Mouse (Mus musculus): Measurements from ENCODE around the gene Gdf15. TPM values are rescaled to one million over a fixed set of nuclear protein-coding genes. Genes with fewer than 3 reads are reported as not detected.

Gene Gdf15
- 1.7 TPM in 1 of 2 replicates, not detected in the other for total RNA-seq (2014; rRNA removed)
- 0.25 and 0.41 TPM in 2 replicates for polyA plus RNA-seq (2015; fragmentation: Nextera tagmentation; extraction: Ambion mirVana)

GRCm38 (mm10) chr8:70632346-70632892 lies at the start of gene Gdf15:
TSS of gene Gdf15 (minus strand) at chr8:70632456.
- no peak within 1 kb of the TSS for H3K4me2 ChIP-seq (ENCODE audit: low read depth, low read length)
- H3K9me3 ChIP-seq (ENCODE audit: low read length): no peaks in the 10 kb centered on the region
- ATAC-seq (no peak), DNase-seq (ENCODE audit: low spot score) (no peak)
- H3K4me1 ChIP-seq (ENCODE audit: insufficient read depth, low read length): peaks cover 6% of the 10 kb centered on the region
- no peaks in the 10 kb centered on the region for H3K27me3 ChIP-seq (ENCODE audit: insufficient read depth, low read length)
- 83% methylated on average over 6 of the region's 6 CpGs for WGBS
- H3K36me3 ChIP-seq (ENCODE audit: insufficient read depth, low read length): no peaks in the 10 kb centered on the region
- H3K4me3 ChIP-seq (ENCODE audit: low read length): no peak within 1 kb of the TSS
- H3K27ac ChIP-seq: no peak within 1 kb of the TSS
- no peak within 1 kb of the TSS for H3K9ac ChIP-seq (replicated peaks; ENCODE audit: low read length)
- TF ChIP-seq CTCF (IDR thresholded peaks at IDR 0.05; ENCODE audit: low read depth): no peak

GRCm38 (mm10) chr8:70681410-70681809 lies 49.2 kb upstream of the Gdf15 start:
- no peak for TF ChIP-seq CTCF (IDR thresholded peaks at IDR 0.05; ENCODE audit: low read depth)
- Histone ChIP-seq H3K27ac (no peak overlapping the region), H3K27me3 (ENCODE audit: insufficient read depth, low read length) (no peaks in the 10 kb centered on the region), H3K36me3 (ENCODE audit: insufficient read depth, low read length) (0 out of 2 replicates have a peak, but pooled peaks cover 18% of the 10 kb centered on the region), H3K9me3 (ENCODE audit: low read length) (no peaks in the 10 kb centered on the region), H3K4me2 (ENCODE audit: low read depth, low read length) (no peak overlapping the region), H3K4me1 (ENCODE audit: insufficient read depth, low read length) (no peaks in the 10 kb centered on the region), H3K9ac (replicated peaks; ENCODE audit: low read length) (no peak overlapping the region), H3K4me3 (ENCODE audit: low read length) (no peak overlapping the region)
- no peak for ATAC-seq
- DNase-seq (ENCODE audit: low spot score): no peak
- WGBS: 84% methylated on average over 3 of the region's 3 CpGs

GRCm38 (mm10) chr8:70680039-70680438 lies 47.8 kb upstream of the Gdf15 start:
- no peaks in the 10 kb centered on the region for H3K9me3 ChIP-seq (ENCODE audit: low read length)
- H3K27me3 ChIP-seq (ENCODE audit: insufficient read depth, low read length): no peaks in the 10 kb centered on the region
- TF ChIP-seq CTCF (IDR thresholded peaks at IDR 0.05; ENCODE audit: low read depth): no peak
- H3K36me3 ChIP-seq (ENCODE audit: insufficient read depth, low read length): 0 out of 2 replicates have a peak, but pooled peaks cover 18% of the 10 kb centered on the region
- H3K4me3 ChIP-seq (ENCODE audit: low read length): no peak overlapping the region
- no peak overlapping the region for H3K27ac ChIP-seq
- no peaks in the 10 kb centered on the region for H3K4me1 ChIP-seq (ENCODE audit: insufficient read depth, low read length)
- no peak for ATAC-seq
- H3K9ac ChIP-seq (replicated peaks; ENCODE audit: low read length): no peak overlapping the region
- WGBS: 85% methylated on average over 3 of the region's 3 CpGs
- DNase-seq (ENCODE audit: low spot score): no peak
- H3K4me2 ChIP-seq (ENCODE audit: low read depth, low read length): no peak overlapping the region

GRCm38 (mm10) chr8:70679404-70679803 lies 47.1 kb upstream of the Gdf15 start:
- no peak overlapping the region for H3K4me2 ChIP-seq (ENCODE audit: low read depth, low read length)
- no peak for DNase-seq (ENCODE audit: low spot score)
- H3K4me3 ChIP-seq (ENCODE audit: low read length): no peak overlapping the region
- no peak overlapping the region for H3K9ac ChIP-seq (replicated peaks; ENCODE audit: low read length)
- H3K4me1 ChIP-seq (ENCODE audit: insufficient read depth, low read length): peaks cover under 1% of the 10 kb centered on the region; the same call in 1 of the 2 replicates
- no peaks in the 10 kb centered on the region for H3K9me3 ChIP-seq (ENCODE audit: low read length)
- ATAC-seq: no peak
- WGBS: 91% methylated on average over 4 of the region's 4 CpGs
- TF ChIP-seq CTCF (IDR thresholded peaks at IDR 0.05; ENCODE audit: low read depth): no peak
- H3K36me3 ChIP-seq (ENCODE audit: insufficient read depth, low read length): 0 out of 2 replicates have a peak, but pooled peaks cover 18% of the 10 kb centered on the region
- H3K27ac ChIP-seq: no peak overlapping the region
- no peaks in the 10 kb centered on the region for H3K27me3 ChIP-seq (ENCODE audit: insufficient read depth, low read length)

- no peaks in the 10 kb centered on the region for H3K27me3 ChIP-seq (ENCODE audit: insufficient read depth, low read length)
- H3K36me3 ChIP-seq (ENCODE audit: insufficient read depth, low read length): 0 out of 2 replicates have a peak, but pooled peaks cover 18% of the 10 kb centered on the region
- no peak overlapping the region for H3K4me2 ChIP-seq (ENCODE audit: low read depth, low read length)
- peaks cover 7% of the 10 kb centered on the region for H3K4me1 ChIP-seq (ENCODE audit: insufficient read depth, low read length)
- no peaks in the 10 kb centered on the region for H3K9me3 ChIP-seq (ENCODE audit: low read length)
- no peak for TF ChIP-seq CTCF (IDR thresholded peaks at IDR 0.05; ENCODE audit: low read depth)
- no peak overlapping the region for H3K9ac ChIP-seq (replicated peaks; ENCODE audit: low read length)
- no peak overlapping the region for H3K4me3 ChIP-seq (ENCODE audit: low read length)
- H3K27ac ChIP-seq: no peak overlapping the region
- no peak for ATAC-seq
- no peak for DNase-seq (ENCODE audit: low spot score)
Observed at GRCm38 (mm10) chr8:70678679-70679078, 46.4 kb upstream of the Gdf15 start.

GRCm38 (mm10) chr8:70677451-70678080 lies 45.3 kb upstream of the Gdf15 start:
- 0 out of 2 replicates have a peak, but pooled peaks cover 18% of the 10 kb centered on the region for H3K36me3 ChIP-seq (ENCODE audit: insufficient read depth, low read length)
- ATAC-seq: no peak
- H3K9me3 ChIP-seq (ENCODE audit: low read length): no peaks in the 10 kb centered on the region
- no peak overlapping the region for H3K9ac ChIP-seq (replicated peaks; ENCODE audit: low read length)
- H3K27ac ChIP-seq: no peak overlapping the region
- 88% methylated on average over 15 of the region's 15 CpGs for WGBS
- no peak for DNase-seq (ENCODE audit: low spot score)
- no peak overlapping the region for H3K4me3 ChIP-seq (ENCODE audit: low read length)
- no peak for TF ChIP-seq CTCF (IDR thresholded peaks at IDR 0.05; ENCODE audit: low read depth)
- H3K4me2 ChIP-seq (ENCODE audit: low read depth, low read length): no peak overlapping the region
- H3K27me3 ChIP-seq (ENCODE audit: insufficient read depth, low read length): no peaks in the 10 kb centered on the region
- peaks cover 7% of the 10 kb centered on the region for H3K4me1 ChIP-seq (ENCODE audit: insufficient read depth, low read length)

- no peak overlapping the region for H3K27ac ChIP-seq
- peaks cover 7% of the 10 kb centered on the region for H3K4me1 ChIP-seq (ENCODE audit: insufficient read depth, low read length)
- WGBS: 93% methylated on average over 1 of the region's 1 CpGs
- H3K4me3 ChIP-seq (ENCODE audit: low read length): no peak overlapping the region
- TF ChIP-seq CTCF (IDR thresholded peaks at IDR 0.05; ENCODE audit: low read depth): no peak
- DNase-seq (ENCODE audit: low spot score) (no peak), ATAC-seq (no peak)
- H3K4me2 ChIP-seq (ENCODE audit: low read depth, low read length): no peak overlapping the region
- H3K27me3 ChIP-seq (ENCODE audit: insufficient read depth, low read length): no peaks in the 10 kb centered on the region
- H3K36me3 ChIP-seq (ENCODE audit: insufficient read depth, low read length): 0 out of 2 replicates have a peak, but pooled peaks cover 18% of the 10 kb centered on the region
- H3K9me3 ChIP-seq (ENCODE audit: low read length): no peaks in the 10 kb centered on the region
- no peak overlapping the region for H3K9ac ChIP-seq (replicated peaks; ENCODE audit: low read length)
Observed at GRCm38 (mm10) chr8:70675336-70675735, 43.1 kb upstream of the Gdf15 start.
